Mouse (Mus musculus): Measurements from ENCODE around the gene Otud7a.

DNA sequence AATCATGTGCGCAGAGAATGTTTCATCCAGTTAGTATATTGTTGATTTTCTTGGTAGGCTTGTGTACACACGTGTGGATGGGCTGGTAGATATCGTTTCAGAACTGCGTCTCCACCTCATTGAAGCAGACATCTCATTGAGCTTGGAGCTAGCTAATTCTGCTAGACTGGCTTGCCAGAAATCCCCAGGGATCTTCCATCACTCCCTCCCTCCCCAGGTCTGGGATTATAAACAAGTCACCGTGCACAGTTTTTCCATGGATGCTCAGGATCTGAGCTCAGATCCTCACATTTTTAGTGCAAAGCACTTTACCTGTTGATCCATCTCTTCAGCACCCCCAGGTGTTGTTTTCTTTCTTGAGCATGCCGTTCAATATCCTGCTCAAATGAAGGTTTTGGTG lies 22.2 kb downstream of the Otud7a start:
- no peak for TF ChIP-seq CTCF (IDR thresholded peaks at IDR 0.05; ENCODE audit: low read depth)
- no peak for TF ChIP-seq EP300 (IDR thresholded peaks at IDR 0.05; ENCODE audit: low read depth)
